7 mouse cellular contexts compared by ENCODE assay signal in the genomic region with DNA sequence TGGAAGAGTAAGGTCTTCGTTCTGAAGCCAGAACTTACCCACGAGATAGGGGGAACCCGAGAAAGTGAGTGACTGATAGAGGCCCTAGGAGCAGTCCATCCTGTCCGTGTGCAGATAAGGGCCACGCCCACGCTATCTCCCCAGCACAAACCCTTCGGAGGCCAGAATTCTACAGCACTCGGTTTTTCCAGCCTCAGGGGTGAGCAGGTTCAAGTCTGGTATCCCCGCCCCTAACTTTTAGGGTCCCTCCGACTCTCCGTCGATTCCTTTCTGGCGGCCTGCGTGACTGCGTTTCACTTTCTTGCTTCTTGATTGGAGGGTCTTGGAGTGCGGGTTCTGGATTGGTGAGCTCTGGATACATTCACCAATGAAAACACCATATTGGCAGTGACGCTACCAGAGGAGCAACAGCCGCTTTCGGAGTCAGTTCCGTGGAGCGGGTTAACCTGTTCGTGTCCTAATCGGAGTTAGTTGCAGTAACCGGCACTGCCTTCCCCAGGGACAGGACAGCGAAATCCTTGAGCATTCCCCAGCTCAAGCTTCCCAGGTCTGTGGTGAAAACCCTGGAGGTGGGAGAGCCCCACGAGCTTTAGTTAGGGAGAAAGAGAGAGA. TPM values are rescaled to one million over a fixed set of nuclear protein-coding genes. Genes with fewer than 3 reads are reported as not detected.
DNase-seq lines count a peak whose midpoint lies in the region; ATAC-seq lines count a peak whose summit lies in the region.

Gene Ppox, minus strand, starts transcription at position 271 of the 612 bp plus-strand sequence.

- peak; percentile 97 for ATAC-seq in intestine, embryonic 15.5 days

- peak; percentile 74 to 79 for DNase-seq in adrenal gland, adult 18-20 months (ENCODE audit: low spot score in 2 of 2)
- DNase-seq in embryo, embryonic 11 days = peak; percentile 95
- DNase-seq in gastrocnemius, postnatal 25 days = peak; percentile 93
- peak; percentile 92 to 99 for DNase-seq in left cerebral cortex, postnatal 25 days (ENCODE audit: low spot score in 2 of 2)
- DNase-seq in midbrain, embryonic 10.5 days (ENCODE audit: low spot score) = peak; percentile 91
- DNase-seq in right cerebral cortex, postnatal 4 days = peak; percentile 75

- peak within 1 kb of the TSS; percentile 89 for H3K27ac ChIP-seq in intestine, embryonic 15.5 days
- H3K27ac ChIP-seq in midbrain, embryonic 10.5 days (replicated peaks) = peak within 1 kb of the TSS; percentile 83

- 0% methylated on average over 26 of the region's 26 CpGs for whole genome bisulfite sequencing in intestine, embryonic 15.5 days
- under 1% methylated on average over 26 of the region's 26 CpGs for WGBS in midbrain, embryonic 10.5 days

- intact Hi-C loops in left cerebral cortex, postnatal 25 days (cut with DNase I) = loop anchor here (1.0 kb wide), 1 partner anchor 34 kb away; no protein-coding TSS in a partner anchor

- H3K9ac ChIP-seq in intestine, embryonic 15.5 days = peak within 1 kb of the TSS; percentile 63

- peak within 1 kb of the TSS; percentile 87 for H3K4me2 ChIP-seq in intestine, embryonic 15.5 days (replicated peaks)

- peak within 1 kb of the TSS; percentile 58 for H3K4me3 ChIP-seq in intestine, embryonic 15.5 days (replicated peaks)
- H3K4me3 ChIP-seq in midbrain, embryonic 10.5 days = peak within 1 kb of the TSS; percentile 75

- H3K36me3 ChIP-seq in intestine, embryonic 15.5 days = peaks cover 21% of the 10 kb centered on the region
- peaks cover 77% of the 10 kb centered on the region for H3K36me3 ChIP-seq in midbrain, embryonic 10.5 days

- no peaks in the 10 kb centered on the region for H3K9me3 ChIP-seq in intestine, embryonic 15.5 days
- no peaks in the 10 kb centered on the region for H3K9me3 ChIP-seq in midbrain, embryonic 10.5 days (replicated peaks)

- peaks cover 23% of the 10 kb centered on the region for H3K4me1 ChIP-seq in intestine, embryonic 15.5 days (replicated peaks)
- H3K4me1 ChIP-seq in midbrain, embryonic 10.5 days = peaks cover 39% of the 10 kb centered on the region

- H3K27me3 ChIP-seq in intestine, embryonic 15.5 days (replicated peaks) = no peaks in the 10 kb centered on the region
- H3K27me3 ChIP-seq in midbrain, embryonic 10.5 days (ENCODE audit: low read depth, poor library complexity, severe bottlenecking) = no peaks in the 10 kb centered on the region

RNA-seq across cellular contexts. Expression of gene Ppox, which starts in this region (rescaled TPM):
- total RNA-seq in adrenal gland, adult 18-20 months (2021) = 10 to 100 TPM; 39.4 to 43.1 TPM
- 10 to 100 TPM in 1 of 2 experiments, 1 to 10 TPM in 1; 9.4 to 11.6 TPM for total RNA-seq in gastrocnemius, postnatal 25 days (2021)
- 38.7 and 40.9 TPM in 2 replicates for polyA plus RNA-seq in intestine, embryonic 15.5 days (2015; fragmentation: Nextera tagmentation; extraction: Ambion mirVana)
- 10 to 100 TPM; 19.9 to 29.4 TPM for total RNA-seq in left cerebral cortex, postnatal 25 days (2021)
- 53.0 and 63.9 TPM in 2 replicates for polyA plus RNA-seq in midbrain, embryonic 10.5 days (2016; fragmentation: Nextera tagmentation; extraction: Ambion mirVana)

Comparison
In these comparisons a context has a peak if more than half of its experiments do, and no peak if none do; other contexts are left out.
1. Peak in every context shown above with its lines: DNase-seq, ATAC-seq, H3K4me3 ChIP-seq and H3K27ac ChIP-seq.